Mouse (Mus musculus) kidney, embryonic 16.5 days (tissue): ENCODE data around the gene Adam10. TPM values are rescaled to one million over a fixed set of nuclear protein-coding genes. Genes with fewer than 3 reads are reported as not detected.

Experiments used
- ATAC-seq: fragments of 200-750 bp; cut with Nextera tagmentation; 2 replicates; pipeline ENCODE4 v1.8.0; 2017; ENCODE audit warnings: moderate TSS enrichment; ENCODE audit not compliant: low FRiP score, low TSS enrichment
- H3K27ac ChIP-seq: fragments of 300-500 bp; sonication (generic); 2 replicates; pipeline ENCODE4 v1.5.1; 2014; ENCODE audit warnings: low read length
- H3K27me3 ChIP-seq: fragments of 300-500 bp; sonication (generic); 2 replicates; pipeline ENCODE4 v1.6.1; 2014; ENCODE audit warnings: low read length, control low read depth, mixed read lengths; ENCODE audit not compliant: insufficient read depth
- H3K36me3 ChIP-seq: fragments of 300-500 bp; sonication (generic); 2 replicates; pipeline ENCODE4 v1.6.1; 2014; ENCODE audit warnings: low read length, control low read depth, mixed read lengths; ENCODE audit not compliant: insufficient read depth
- H3K4me1 ChIP-seq: fragments of 300-500 bp; sonication (generic); 2 replicates; pipeline ENCODE4 v1.6.1; 2014; ENCODE audit warnings: low read length, control low read depth, mixed read lengths; ENCODE audit not compliant: insufficient read depth
- H3K4me2 ChIP-seq: fragments of 300-500 bp; sonication (generic); replicated peaks from 2 replicates; pipeline ENCODE4 v1.6.1; 2014; ENCODE audit warnings: low read depth, low read length
- H3K4me3 ChIP-seq: fragments of 300-500 bp; sonication (generic); 2 replicates; pipeline ENCODE4 v1.5.1; 2014; ENCODE audit warnings: mild to moderate bottlenecking, low read length
- H3K9ac ChIP-seq: fragments of 300-500 bp; sonication (generic); replicated peaks from 2 replicates; pipeline ENCODE4 v1.6.1; 2014; ENCODE audit warnings: low read length
- H3K9me3 ChIP-seq: fragments of 300-500 bp; sonication (generic); 2 replicates; pipeline ENCODE4 v1.6.1; 2016; ENCODE audit warnings: low read length, control low read depth
- WGBS: fragments of 180-500 bp; shearing (Covaris S2); extraction: QIAGEN DNeasy Blood & Tissue Kit; methylation state at CpG from one replicate; pipeline ENCODE4 v1.1.7; 2014; 5-methylcytosine and 5-hydroxymethylcytosine counted together
- polyA plus RNA-seq: library from polyadenylated mRNA; unstranded; fragments of >200 nt; fragmentation: Nextera tagmentation; extraction: Ambion mirVana; gene quantifications from 2 replicates; pipeline ENCODE4 v1.2.1, GENCODE M21; 2015

Adam10 gene
- polyA plus RNA-seq, 1 experiment from 2014 or later: 88.7 TPM

- no peaks in the 10 kb centered on the region for H3K36me3 ChIP-seq
- H3K4me2 ChIP-seq: no peak overlapping the region
- H3K9ac ChIP-seq: no peak overlapping the region
- no peak overlapping the region for H3K27ac ChIP-seq
- 73% methylated on average over 3 of the region's 3 CpGs for WGBS
- H3K4me3 ChIP-seq: no peak overlapping the region
- no peak for ATAC-seq
- no peaks in the 10 kb centered on the region for H3K27me3 ChIP-seq
- no peaks in the 10 kb centered on the region for H3K4me1 ChIP-seq
- H3K9me3 ChIP-seq: no peaks in the 10 kb centered on the region
These were observed 123.0 kb downstream of the Adam10 start for GRCm38 (mm10) chr9:70801761-70802160.

- Histone ChIP-seq H3K4me3 (no peak overlapping the region), H3K9ac (no peak overlapping the region), H3K9me3 (no peaks in the 10 kb centered on the region), H3K4me1 (0 out of 2 replicates have a peak, but pooled peaks cover 2% of the 10 kb centered on the region), H3K4me2 (no peak overlapping the region), H3K27ac (no peak overlapping the region), H3K27me3 (no peaks in the 10 kb centered on the region), H3K36me3 (no peaks in the 10 kb centered on the region)
- no peak for ATAC-seq
- 84% methylated on average over 3 of the region's 3 CpGs for WGBS
These were observed 124.0 kb downstream of the Adam10 start for GRCm38 (mm10) chr9:70802816-70803215.

- 60% methylated on average over 1 of the region's 1 CpGs for WGBS
These were observed 127.3 kb downstream of the Adam10 start for GRCm38 (mm10) chr9:70806069-70806468.

GRCm38 (mm10) chr9:70807714-70808113 lies 128.9 kb downstream of the Adam10 start:
- 55% methylated on average over 10 of the region's 11 CpGs for WGBS
- Histone ChIP-seq H3K27ac (no peak overlapping the region), H3K9me3 (no peaks in the 10 kb centered on the region), H3K27me3 (no peaks in the 10 kb centered on the region), H3K4me3 (no peak overlapping the region), H3K4me1 (peaks cover 13% of the 10 kb centered on the region; the same call in 1 of the 2 replicates), H3K4me2 (no peak overlapping the region), H3K9ac (no peak overlapping the region), H3K36me3 (no peaks in the 10 kb centered on the region)
- no peak for ATAC-seq

More at GRCm38 (mm10) chr9:70806069-70806468, 127.3 kb downstream of the Adam10 start:
- no peak for ATAC-seq
- H3K4me2 ChIP-seq: no peak overlapping the region
- no peaks in the 10 kb centered on the region for H3K36me3 ChIP-seq
- no peak overlapping the region for H3K9ac ChIP-seq
- H3K27me3 ChIP-seq: no peaks in the 10 kb centered on the region
- no peak overlapping the region for H3K27ac ChIP-seq
- peaks cover 11% of the 10 kb centered on the region; the same call in 1 of the 2 replicates for H3K4me1 ChIP-seq
- H3K9me3 ChIP-seq: no peaks in the 10 kb centered on the region
- no peak overlapping the region for H3K4me3 ChIP-seq

- H3K36me3 ChIP-seq: no peaks in the 10 kb centered on the region
- H3K9me3 ChIP-seq: no peaks in the 10 kb centered on the region
- H3K4me2 ChIP-seq: no peak overlapping the region
- H3K9ac ChIP-seq: no peak overlapping the region
- H3K27ac ChIP-seq: no peak overlapping the region
- H3K4me1 ChIP-seq: peaks cover 28% of the 10 kb centered on the region
- no peak for ATAC-seq
- no peaks in the 10 kb centered on the region for H3K27me3 ChIP-seq
- H3K4me3 ChIP-seq: no peak overlapping the region
- 93% methylated on average over 12 of the region's 12 CpGs for WGBS
These were observed 133.8 kb downstream of the Adam10 start for GRCm38 (mm10) chr9:70812551-70812950.

GRCm38 (mm10) chr9:70816701-70817305 lies 138.0 kb downstream of the Adam10 start:
- Histone ChIP-seq H3K4me2 (no peak overlapping the region), H3K27me3 (no peaks in the 10 kb centered on the region), H3K36me3 (no peaks in the 10 kb centered on the region), H3K9me3 (no peaks in the 10 kb centered on the region), H3K27ac (no peak overlapping the region), H3K4me3 (no peak overlapping the region), H3K4me1 (peaks cover 17% of the 10 kb centered on the region), H3K9ac (no peak overlapping the region)
- WGBS: 51% methylated on average over 14 of the region's 14 CpGs
- ATAC-seq: no peak

GRCm38 (mm10) chr9:70817396-70817795 lies 138.6 kb downstream of the Adam10 start:
- H3K27ac ChIP-seq: no peak overlapping the region
- 42% methylated on average over 1 of the region's 1 CpGs for WGBS

GRCm38 (mm10) chr9:70818739-70819138 lies 139.9 kb downstream of the Adam10 start:
- Histone ChIP-seq H3K27me3 (no peaks in the 10 kb centered on the region), H3K27ac (no peak overlapping the region), H3K9me3 (no peaks in the 10 kb centered on the region), H3K4me2 (no peak overlapping the region), H3K4me3 (no peak overlapping the region), H3K9ac (no peak overlapping the region), H3K4me1 (peaks cover 17% of the 10 kb centered on the region), H3K36me3 (no peaks in the 10 kb centered on the region)
- ATAC-seq: no peak
- 75% methylated on average over 14 of the region's 14 CpGs for WGBS

More at GRCm38 (mm10) chr9:70817396-70817795, 138.6 kb downstream of the Adam10 start:
- no peaks in the 10 kb centered on the region for H3K27me3 ChIP-seq
- no peaks in the 10 kb centered on the region for H3K9me3 ChIP-seq
- H3K36me3 ChIP-seq: no peaks in the 10 kb centered on the region
- ATAC-seq: no peak
- no peak overlapping the region for H3K4me2 ChIP-seq
- H3K4me3 ChIP-seq: no peak overlapping the region
- H3K9ac ChIP-seq: no peak overlapping the region
- H3K4me1 ChIP-seq: peaks cover 17% of the 10 kb centered on the region

- ATAC-seq: no peak
- no peaks in the 10 kb centered on the region for H3K27me3 ChIP-seq
- H3K4me1 ChIP-seq: no peaks in the 10 kb centered on the region
- no peaks in the 10 kb centered on the region for H3K36me3 ChIP-seq
- H3K27ac ChIP-seq: no peak overlapping the region
- 78% methylated on average over 3 of the region's 3 CpGs for WGBS
- no peaks in the 10 kb centered on the region for H3K9me3 ChIP-seq
- H3K9ac ChIP-seq: no peak overlapping the region
- no peak overlapping the region for H3K4me2 ChIP-seq
- no peak overlapping the region for H3K4me3 ChIP-seq
These were observed 145.3 kb downstream of the Adam10 start for GRCm38 (mm10) chr9:70824103-70824502.

GRCm38 (mm10) chr9:70827911-70828310 lies 149.1 kb downstream of the Adam10 start:
- no peak for ATAC-seq
- Histone ChIP-seq H3K9ac (no peak overlapping the region), H3K27me3 (no peaks in the 10 kb centered on the region), H3K9me3 (no peaks in the 10 kb centered on the region), H3K4me3 (no peak overlapping the region), H3K36me3 (no peaks in the 10 kb centered on the region), H3K4me2 (no peak overlapping the region), H3K4me1 (peaks cover 9% of the 10 kb centered on the region; the same call in 1 of the 2 replicates), H3K27ac (no peak overlapping the region)
- 63% methylated on average over 6 of the region's 6 CpGs for WGBS
